Mouse (Mus musculus) midbrain, embryonic 14.5 days (tissue): ENCODE results near the gene Ubash3b. TPM values are rescaled to one million over a fixed set of nuclear protein-coding genes. Genes with fewer than 3 reads are reported as not detected.

Experiments
- ATAC-seq: fragments of 200-750 bp; cut with Nextera tagmentation; 2 replicates; pipeline ENCODE4 v1.8.0; 2017; ENCODE audit warnings: moderate number of reproducible peaks, moderate library complexity; ENCODE audit not compliant: low FRiP score, low TSS enrichment
- DNase-seq: peaks from one replicate; pipeline ENCODE4 v3.0.0-alpha.2; 2015
- H3K27ac ChIP-seq: fragments of 300-500 bp; sonication (generic); replicated peaks from 2 replicates; pipeline ENCODE4 v1.5.1; 2014; ENCODE audit warnings: mild to moderate bottlenecking, low read depth, low read length, moderate library complexity
- H3K27me3 ChIP-seq: fragments of 300-500 bp; sonication (generic); 2 replicates; pipeline ENCODE4 v1.6.1; 2014; ENCODE audit warnings: low read length, control low read depth, mixed read lengths; ENCODE audit not compliant: control insufficient read depth, insufficient read depth
- H3K36me3 ChIP-seq: fragments of 300-500 bp; sonication (generic); 2 replicates; pipeline ENCODE4 v1.6.1; 2014; ENCODE audit warnings: low read length, control low read depth; ENCODE audit not compliant: control insufficient read depth, insufficient read depth
- H3K4me1 ChIP-seq: fragments of 300-500 bp; sonication (generic); 2 replicates; pipeline ENCODE4 v1.6.1; 2014; ENCODE audit warnings: mild to moderate bottlenecking, antibody characterized with exemption, low read length, control low read depth; ENCODE audit not compliant: control insufficient read depth, insufficient read depth
- H3K4me2 ChIP-seq: fragments of 300-500 bp; sonication (generic); 2 replicates; pipeline ENCODE4 v1.6.1; 2014; ENCODE audit warnings: mild to moderate bottlenecking, low read length, moderate library complexity
- H3K4me3 ChIP-seq: fragments of 300-500 bp; sonication (generic); replicated peaks from 2 replicates; pipeline ENCODE4 v1.5.1; 2014; ENCODE audit warnings: low read depth, low read length
- H3K9ac ChIP-seq: fragments of 300-500 bp; sonication (generic); replicated peaks from 2 replicates; pipeline ENCODE4 v1.6.1; 2014; ENCODE audit warnings: mild to moderate bottlenecking, low read length, moderate library complexity
- H3K9me3 ChIP-seq: fragments of 300-500 bp; sonication (generic); 2 replicates; pipeline ENCODE4 v1.6.1; 2016; ENCODE audit warnings: low read length, control low read depth, mixed read lengths; ENCODE audit not compliant: control insufficient read depth
- WGBS: fragments of 180-500 bp; shearing (Covaris S2); extraction: QIAGEN DNeasy Blood & Tissue Kit; methylation state at CpG from one replicate; pipeline ENCODE4 v1.1.7; 2014; 5-methylcytosine and 5-hydroxymethylcytosine counted together
- polyA plus RNA-seq: library from polyadenylated mRNA; unstranded; fragments of >200 nt; fragmentation: Nextera tagmentation; extraction: Ambion mirVana; gene quantifications from 2 replicates; pipeline ENCODE4 v1.2.1, GENCODE M21; 2014

Ubash3b gene
- polyA plus RNA-seq, 1 experiment from 2014 or later, result 18.9 TPM

DNA sequence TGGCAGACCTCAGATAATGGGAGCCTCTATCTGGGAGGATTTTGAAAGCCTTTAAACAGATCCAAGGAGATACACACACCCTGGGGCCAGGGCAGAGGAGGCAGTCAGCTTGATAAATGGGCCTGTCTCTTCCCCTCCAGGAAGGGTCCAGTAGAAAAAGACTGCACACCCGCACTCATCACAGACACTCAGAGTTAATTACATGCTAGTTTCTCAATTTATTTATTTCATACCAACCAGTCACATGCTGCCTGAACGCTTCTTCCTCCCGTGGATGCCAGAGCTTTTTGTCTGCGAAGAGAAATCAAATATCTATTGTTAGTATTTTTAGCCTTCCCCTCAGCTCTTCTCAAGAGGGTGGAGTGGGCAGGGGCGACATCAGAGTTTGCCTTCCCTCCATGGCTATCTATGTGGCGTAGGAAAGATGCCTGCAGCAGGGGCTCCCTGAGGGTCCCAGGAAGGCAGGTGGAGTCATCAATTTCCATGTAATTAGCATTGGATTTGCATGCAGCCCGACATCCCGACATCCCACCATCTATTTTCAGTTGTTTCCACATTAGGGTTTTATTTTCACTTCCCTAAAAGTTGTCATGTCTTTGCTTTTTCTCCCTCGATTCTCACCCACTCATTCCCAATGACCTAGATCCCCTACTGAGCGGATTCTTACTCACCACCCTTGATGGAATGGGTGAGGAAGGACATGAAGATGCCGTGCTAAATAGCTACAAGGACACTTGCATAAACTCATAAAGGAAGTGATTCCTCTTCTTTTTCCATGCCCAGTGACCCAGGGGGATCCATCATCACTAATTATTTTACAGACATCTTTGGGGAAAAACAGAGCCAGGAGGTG lies 110.2 kb downstream of the Ubash3b start:
- 0 out of 2 replicates have a peak overlapping the region, but pooled peaks have one; percentile 7 for H3K4me2 ChIP-seq
- no peak for ATAC-seq
- H3K27me3 ChIP-seq, result no peaks in the 10 kb centered on the region
- H3K36me3 ChIP-seq, result no peaks in the 10 kb centered on the region
- H3K27ac ChIP-seq, result peak overlapping the region; percentile 73
- H3K9ac ChIP-seq, result no peak overlapping the region; the same call in 1 of the 2 replicates
- WGBS, result 56% methylated on average over 11 of the region's 11 CpGs
- peaks cover 9% of the 10 kb centered on the region for H3K4me1 ChIP-seq
- no peak overlapping the region for H3K4me3 ChIP-seq
- no peaks in the 10 kb centered on the region for H3K9me3 ChIP-seq
- peak; percentile 52 for DNase-seq

GRCm38 (mm10) chr9:41050331-41051079 lies 111.0 kb downstream of the Ubash3b start:
- no peaks in the 10 kb centered on the region for H3K9me3 ChIP-seq
- H3K27me3 ChIP-seq, result no peaks in the 10 kb centered on the region
- no peak overlapping the region; the same call in 1 of the 2 replicates for H3K9ac ChIP-seq
- 71% methylated on average over 12 of the region's 12 CpGs for WGBS
- DNase-seq (no peak), ATAC-seq (no peak)
- no peaks in the 10 kb centered on the region for H3K36me3 ChIP-seq
- H3K4me1 ChIP-seq, result peaks cover 9% of the 10 kb centered on the region
- no peak overlapping the region for H3K4me2 ChIP-seq
- H3K4me3 ChIP-seq, result no peak overlapping the region
- peak overlapping the region; percentile 73 for H3K27ac ChIP-seq

GRCm38 (mm10) chr9:41049282-41049681 lies 112.2 kb downstream of the Ubash3b start:
- no peaks in the 10 kb centered on the region for H3K27me3 ChIP-seq
- peaks cover 9% of the 10 kb centered on the region for H3K4me1 ChIP-seq
- DNase-seq (no peak), ATAC-seq (no peak)
- 92% methylated on average over 7 of the region's 7 CpGs for WGBS
- no peaks in the 10 kb centered on the region for H3K36me3 ChIP-seq
- H3K9ac ChIP-seq, result no peak overlapping the region
- no peaks in the 10 kb centered on the region for H3K9me3 ChIP-seq
- no peak overlapping the region for H3K4me2 ChIP-seq
- H3K27ac ChIP-seq, result no peak overlapping the region
- no peak overlapping the region for H3K4me3 ChIP-seq

GRCm38 (mm10) chr9:41048820-41049219 lies 112.7 kb downstream of the Ubash3b start:
- DNase-seq (no peak), ATAC-seq (no peak)
- 84% methylated on average over 3 of the region's 3 CpGs for WGBS
- H3K4me3 ChIP-seq, result no peak overlapping the region
- no peak overlapping the region for H3K9ac ChIP-seq
- H3K36me3 ChIP-seq, result no peaks in the 10 kb centered on the region
- H3K4me2 ChIP-seq, result no peak overlapping the region
- no peaks in the 10 kb centered on the region for H3K9me3 ChIP-seq
- H3K27me3 ChIP-seq, result no peaks in the 10 kb centered on the region
- H3K27ac ChIP-seq, result no peak overlapping the region
- H3K4me1 ChIP-seq, result peaks cover 9% of the 10 kb centered on the region

GRCm38 (mm10) chr9:41048216-41048615 lies 113.3 kb downstream of the Ubash3b start:
- 95% methylated on average over 7 of the region's 7 CpGs for WGBS
- no peak for DNase-seq
- Histone ChIP-seq H3K4me1 (peaks cover 9% of the 10 kb centered on the region), H3K4me2 (no peak overlapping the region), H3K36me3 (no peaks in the 10 kb centered on the region), H3K4me3 (no peak overlapping the region), H3K9me3 (no peaks in the 10 kb centered on the region), H3K27me3 (no peaks in the 10 kb centered on the region), H3K27ac (no peak overlapping the region), H3K9ac (no peak overlapping the region)
- ATAC-seq, result no peak

GRCm38 (mm10) chr9:41047654-41048053 lies 113.8 kb downstream of the Ubash3b start:
- DNase-seq (no peak), ATAC-seq (no peak)
- no peak overlapping the region for H3K4me2 ChIP-seq
- H3K27me3 ChIP-seq, result no peaks in the 10 kb centered on the region
- H3K36me3 ChIP-seq, result no peaks in the 10 kb centered on the region
- WGBS, result 94% methylated on average over 2 of the region's 2 CpGs
- H3K9me3 ChIP-seq, result no peaks in the 10 kb centered on the region
- H3K4me1 ChIP-seq, result peaks cover 9% of the 10 kb centered on the region
- H3K9ac ChIP-seq, result no peak overlapping the region
- H3K27ac ChIP-seq, result no peak overlapping the region
- no peak overlapping the region for H3K4me3 ChIP-seq

DNA sequence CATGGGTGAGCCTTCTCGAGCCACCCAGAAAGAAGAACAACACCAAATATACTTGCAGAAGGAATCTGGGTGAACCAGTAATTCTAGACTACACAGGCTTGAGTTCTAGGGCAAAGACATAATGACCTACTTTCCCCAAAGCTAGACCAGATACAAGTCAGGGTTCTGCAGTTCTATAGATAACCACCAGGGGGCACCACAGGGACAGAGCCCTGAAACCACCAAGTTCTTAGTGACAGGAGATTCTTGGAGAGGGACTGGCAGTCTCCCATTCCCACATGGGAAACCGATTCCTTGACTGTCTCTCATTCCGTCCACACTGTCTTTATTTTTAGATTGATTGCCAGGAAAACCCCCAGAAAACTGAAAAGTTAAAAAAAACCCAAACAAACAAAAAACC lies 116.9 kb downstream of the Ubash3b start:
- no peaks in the 10 kb centered on the region for H3K36me3 ChIP-seq
- WGBS, result 16% methylated on average over 3 of the region's 3 CpGs
- DNase-seq (peak; percentile 86), ATAC-seq (no peak)
- H3K27ac ChIP-seq, result no peak overlapping the region
- no peaks in the 10 kb centered on the region for H3K4me1 ChIP-seq
- H3K4me2 ChIP-seq, result no peak overlapping the region
- H3K9me3 ChIP-seq, result no peaks in the 10 kb centered on the region
- no peaks in the 10 kb centered on the region for H3K27me3 ChIP-seq
- H3K4me3 ChIP-seq, result no peak overlapping the region
- H3K9ac ChIP-seq, result no peak overlapping the region

- no peaks in the 10 kb centered on the region for H3K4me1 ChIP-seq
- H3K9me3 ChIP-seq, result no peaks in the 10 kb centered on the region
- ATAC-seq, result no peak
- no peak overlapping the region for H3K9ac ChIP-seq
- H3K4me3 ChIP-seq, result no peak overlapping the region
- 76% methylated on average over 5 of the region's 5 CpGs for WGBS
- no peak for DNase-seq
- no peaks in the 10 kb centered on the region for H3K36me3 ChIP-seq
- H3K27me3 ChIP-seq, result no peaks in the 10 kb centered on the region
- H3K4me2 ChIP-seq, result no peak overlapping the region
- H3K27ac ChIP-seq, result no peak overlapping the region
Observed at GRCm38 (mm10) chr9:41043641-41044040, 117.9 kb downstream of the Ubash3b start.
